Mouse (Mus musculus): ENCODE results near the gene Lcn9.

The Lcn9 gene

GRCm38 (mm10) chr2:25850330-25850729, 27.4 kb downstream of the Lcn9 start:
- DNase-seq, result no peak

GRCm38 (mm10) chr2:25852626-25853025, 29.7 kb downstream of the Lcn9 start:
- no peak for DNase-seq

- no peak for DNase-seq
These were observed 31.0 kb downstream of the Lcn9 start for GRCm38 (mm10) chr2:25853998-25854397.

GRCm38 (mm10) chr2:25859891-25860290, 36.9 kb downstream of the Lcn9 start:
- DNase-seq, result no peak

GRCm38 (mm10) chr2:25862038-25862437, 39.1 kb downstream of the Lcn9 start:
- no peak for DNase-seq

- DNase-seq, result no peak
These were observed 39.8 kb downstream of the Lcn9 start for GRCm38 (mm10) chr2:25862696-25863270.

DNA sequence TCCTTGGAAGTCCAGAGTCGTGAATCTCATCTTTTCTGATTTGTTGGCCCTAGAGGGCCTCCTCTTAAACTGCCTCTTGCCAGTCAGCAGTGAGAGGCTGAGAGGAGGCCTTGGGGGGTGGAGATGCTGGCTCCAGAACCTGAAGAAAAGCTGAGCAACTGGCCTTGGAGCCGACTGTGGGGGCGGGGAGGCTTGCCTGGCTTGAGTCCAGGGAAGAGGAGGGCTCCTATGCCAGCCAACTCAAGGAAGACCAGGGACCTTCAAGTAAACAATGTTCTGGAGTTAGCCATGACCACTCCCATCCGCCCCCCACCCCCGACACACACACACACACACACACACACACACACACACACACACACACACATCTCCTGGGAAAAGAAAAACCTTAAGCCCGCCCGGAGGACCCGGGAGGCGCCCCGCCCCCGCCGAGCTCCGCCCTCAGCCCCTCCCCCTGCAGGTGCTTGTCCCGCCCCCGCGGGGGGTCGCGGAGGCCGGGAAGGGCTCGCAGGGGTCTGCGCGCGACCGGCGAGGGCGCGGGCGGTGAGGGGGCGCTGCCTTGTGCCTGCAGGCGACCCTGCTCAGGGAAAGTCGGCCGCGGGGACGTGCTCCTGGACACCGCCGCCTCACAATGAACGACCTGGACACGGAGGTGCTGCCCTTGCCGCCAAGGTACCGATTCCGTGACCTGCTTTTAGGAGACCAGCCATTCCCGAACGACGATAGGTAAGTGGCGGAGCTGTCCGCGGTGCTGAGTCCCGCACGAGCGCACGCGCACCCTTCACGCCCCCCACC, 40.6 kb downstream of the Lcn9 start, which contains the start of gene Kcnt1:
Kcnt1 (plus strand) TSS at position 398 of the 795 bp plus-strand sequence.
- no peak for DNase-seq

DNA sequence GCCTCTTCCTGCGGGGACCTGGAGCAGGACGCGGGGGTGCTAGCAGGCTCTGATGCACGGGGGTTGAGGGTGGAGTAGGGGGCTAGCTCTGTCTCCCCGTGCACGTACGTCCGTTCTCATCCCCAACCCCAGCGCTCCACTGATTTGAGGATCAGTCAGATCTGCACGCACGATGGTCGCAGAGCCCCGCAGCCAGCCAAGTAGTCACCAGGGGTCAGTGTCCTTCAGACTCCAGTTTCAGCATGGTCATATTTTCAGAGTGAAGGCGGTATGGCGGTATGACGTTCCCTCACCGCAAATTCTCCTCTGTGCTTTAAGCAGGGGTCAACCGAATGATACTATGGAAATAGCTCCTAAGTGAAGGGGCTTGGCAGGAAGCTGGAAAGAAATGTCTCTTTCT, 41.3 kb downstream of the Lcn9 start:
- no peak for DNase-seq

DNA sequence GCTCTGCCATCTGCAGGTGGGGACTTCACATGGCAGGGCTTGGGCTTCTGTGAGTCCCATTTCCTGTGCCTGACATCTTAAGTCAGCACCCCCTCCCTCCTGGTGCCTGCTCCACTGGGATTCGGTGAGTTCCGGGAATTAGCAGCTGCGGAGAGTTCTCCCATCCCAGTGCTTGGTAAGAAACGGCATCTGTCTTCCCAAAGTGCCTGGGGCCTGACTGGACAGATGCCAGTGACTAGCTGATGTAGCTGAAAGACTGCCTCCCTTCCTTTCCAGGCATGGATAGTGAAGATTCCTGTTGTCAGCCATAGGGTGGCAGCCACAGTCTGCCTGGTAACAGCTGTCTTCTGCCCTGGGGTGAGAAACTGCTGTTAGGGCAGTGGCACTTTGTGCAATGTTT, 42.5 kb downstream of the Lcn9 start:
- DNase-seq, result no peak

- no peak for DNase-seq
These were observed 43.7 kb downstream of the Lcn9 start for GRCm38 (mm10) chr2:25866656-25867055.
